Mouse (Mus musculus): ENCODE measurements around the gene Rnase13.
"Not testable (repeated sequence)": the region's sequence is repeated elsewhere in the genome, so short reads cannot be mapped to it uniquely, and the experiment has no call there.

Rnase13 gene

GRCm38 (mm10) chr14:51922571-51922865, at the start of gene Rnase13:
Rnase13 (minus strand) TSS chr14:51922773.
- DNase-seq (ENCODE audit: low read depth, low spot score): no peak

DNA sequence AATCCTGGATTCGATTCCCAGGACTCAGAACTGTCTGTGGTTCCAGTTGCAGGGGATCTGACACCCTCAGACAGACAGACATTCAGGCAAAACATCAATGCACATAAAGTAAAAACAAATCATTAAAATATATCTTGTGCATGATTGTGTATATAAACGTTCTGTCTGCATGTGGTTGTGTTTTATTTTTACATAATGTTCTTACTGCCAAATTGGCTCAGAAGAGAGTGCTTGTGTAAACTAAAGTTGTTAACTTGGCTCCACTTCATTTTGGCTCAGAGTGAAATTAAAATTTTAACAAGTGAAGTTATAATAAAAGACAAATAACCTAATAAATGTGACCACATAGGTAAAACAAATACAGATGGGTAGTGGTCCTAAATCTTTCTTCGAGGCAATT, 44.8 kb upstream of the Rnase13 start:
- no peak for DNase-seq (ENCODE audit: low read depth, low spot score)

DNA sequence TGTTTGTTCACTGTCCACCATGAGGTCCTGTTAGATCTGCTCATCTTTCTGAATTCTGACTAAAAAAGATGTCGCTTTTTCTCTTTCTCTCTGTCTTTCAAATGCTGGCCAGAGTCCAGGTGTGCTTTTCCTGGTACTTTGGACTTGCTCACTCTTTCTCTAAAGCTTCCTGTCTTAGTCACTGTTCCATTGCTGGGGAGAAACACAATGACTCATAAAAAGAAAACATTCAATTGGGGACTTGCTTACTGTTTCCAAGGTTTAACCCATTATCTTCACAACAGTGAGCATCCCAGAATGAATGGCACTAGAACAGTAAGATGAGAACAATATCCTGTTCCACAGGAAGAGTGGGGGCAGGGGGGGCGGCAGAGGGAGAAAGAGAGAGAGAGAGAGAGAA, 37.7 kb upstream of the Rnase13 start:
- DNase-seq (ENCODE audit: low read depth, low spot score): no peak

- no peak for DNase-seq (ENCODE audit: low read depth, low spot score)
These were observed 20.8 kb upstream of the Rnase13 start for GRCm38 (mm10) chr14:51943336-51943735.

DNA sequence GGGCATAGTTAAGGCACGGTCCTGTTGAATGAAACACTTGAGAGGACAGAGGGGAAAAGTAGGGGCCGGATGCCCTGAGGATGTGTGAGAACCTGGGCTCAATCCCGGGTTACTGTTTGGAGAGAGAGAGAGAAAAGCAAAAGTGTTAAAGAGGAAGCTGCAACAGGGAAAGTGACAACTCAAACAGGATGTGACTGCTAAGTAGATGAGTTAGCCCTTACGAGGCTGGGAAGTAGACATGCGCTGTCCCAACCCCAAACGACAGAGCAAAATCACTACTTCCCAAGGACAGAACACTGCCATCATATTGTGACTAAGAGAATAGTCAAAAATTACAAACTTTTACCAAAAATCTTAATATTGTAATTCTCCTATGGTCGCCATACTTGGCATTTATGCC, 19.7 kb upstream of the Rnase13 start:
- no peak for DNase-seq (ENCODE audit: low read depth, low spot score)

DNA sequence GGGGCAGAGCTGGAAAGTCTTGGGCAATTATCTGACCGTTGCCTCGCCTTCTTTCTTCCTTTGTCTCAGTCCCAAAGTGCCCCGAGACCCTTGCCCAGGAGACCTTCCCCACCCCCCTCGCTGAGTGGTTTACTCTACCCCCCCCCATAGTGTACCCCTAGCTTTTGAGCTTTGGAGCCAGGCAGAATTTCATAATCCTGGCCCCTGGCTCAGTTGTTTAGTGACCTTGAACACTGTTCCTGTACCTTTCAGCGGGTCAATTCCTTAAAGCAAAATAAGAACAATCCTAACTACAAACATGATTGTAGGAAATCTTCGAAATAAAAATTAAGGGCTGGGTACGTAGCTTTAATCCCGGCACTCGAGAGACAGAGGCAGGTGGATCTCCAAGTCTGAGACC, 19.0 kb upstream of the Rnase13 start:
- DNase-seq (ENCODE audit: low read depth, low spot score): no peak

DNA sequence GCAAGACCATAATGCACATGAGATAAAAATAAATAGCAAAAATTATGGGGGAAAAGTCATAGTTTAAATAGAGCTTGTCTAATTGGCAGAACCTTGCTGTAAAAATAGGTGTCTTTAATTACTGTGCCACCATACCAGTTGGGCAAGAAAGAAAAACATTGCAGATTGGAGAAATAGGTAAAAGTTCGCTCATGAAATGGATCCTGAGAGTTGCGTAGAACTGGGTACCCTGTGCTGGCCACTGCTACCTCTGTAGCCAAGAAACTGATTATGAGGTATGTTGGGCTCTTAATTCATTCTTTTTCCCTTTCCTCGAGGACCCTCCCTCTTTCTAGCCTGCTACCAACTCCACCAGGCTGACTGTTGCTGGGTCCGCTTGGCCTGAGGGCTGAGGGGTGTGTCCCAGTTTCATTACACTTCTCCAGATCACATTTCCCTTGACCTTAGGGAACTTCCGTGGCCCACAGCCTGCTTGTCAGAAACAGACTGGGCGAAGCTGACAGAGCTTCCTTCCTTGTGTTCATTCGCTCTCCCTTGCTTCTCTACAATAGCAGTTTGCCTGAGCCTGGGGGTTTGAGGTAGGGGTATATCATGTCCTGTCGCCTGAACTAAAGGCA, 18.5 kb upstream of the Rnase13 start:
- no peak for DNase-seq (ENCODE audit: low read depth, low spot score)

- no peak for DNase-seq (ENCODE audit: low read depth, low spot score)
These were observed 16.4 kb upstream of the Rnase13 start for GRCm38 (mm10) chr14:51939005-51939404.

DNA sequence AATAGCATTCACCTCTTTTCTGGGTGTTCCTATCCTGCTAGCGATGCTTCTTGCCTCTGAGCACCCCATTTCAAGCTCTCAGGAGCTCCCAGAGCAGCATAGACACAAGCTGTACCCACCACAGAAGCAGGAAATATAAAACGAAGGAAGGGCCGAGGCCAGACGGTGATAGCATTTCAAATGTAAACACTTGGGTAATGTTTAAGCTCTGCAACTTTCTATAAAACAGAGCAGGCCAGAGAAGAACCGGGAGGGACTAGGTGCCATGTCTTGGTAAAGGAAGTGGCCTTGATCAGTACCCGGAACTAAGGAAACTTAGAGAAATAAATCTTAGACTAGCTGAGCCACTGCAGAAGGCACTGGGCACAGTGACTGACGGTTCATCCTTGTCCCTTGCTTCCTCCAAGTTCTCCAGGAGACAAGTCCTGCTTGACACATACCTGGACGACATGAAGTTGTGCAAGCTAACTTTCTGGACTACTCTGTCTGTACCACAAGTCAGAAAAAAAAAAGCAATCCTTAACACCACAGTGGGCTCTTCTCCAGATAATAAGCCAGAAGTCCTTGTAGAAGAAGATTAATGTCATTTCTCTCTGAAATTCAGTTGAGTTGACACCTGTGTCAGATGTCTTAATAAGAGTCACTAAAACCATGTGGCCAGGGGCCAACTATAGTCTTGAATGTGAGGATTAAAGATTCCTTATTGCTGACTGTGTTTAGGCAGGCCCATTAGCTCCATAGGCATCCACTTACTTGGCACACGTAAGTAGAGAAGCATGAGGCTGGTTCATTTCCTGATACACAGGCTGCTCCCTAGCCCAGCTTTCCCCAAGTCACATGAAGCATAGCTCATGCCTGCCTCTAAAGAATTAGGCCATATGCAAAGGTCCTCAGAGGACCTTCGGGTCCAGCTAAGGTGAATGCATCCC, 9.8 kb upstream of the Rnase13 start:
- DNase-seq (ENCODE audit: low read depth, low spot score): no peak

DNA sequence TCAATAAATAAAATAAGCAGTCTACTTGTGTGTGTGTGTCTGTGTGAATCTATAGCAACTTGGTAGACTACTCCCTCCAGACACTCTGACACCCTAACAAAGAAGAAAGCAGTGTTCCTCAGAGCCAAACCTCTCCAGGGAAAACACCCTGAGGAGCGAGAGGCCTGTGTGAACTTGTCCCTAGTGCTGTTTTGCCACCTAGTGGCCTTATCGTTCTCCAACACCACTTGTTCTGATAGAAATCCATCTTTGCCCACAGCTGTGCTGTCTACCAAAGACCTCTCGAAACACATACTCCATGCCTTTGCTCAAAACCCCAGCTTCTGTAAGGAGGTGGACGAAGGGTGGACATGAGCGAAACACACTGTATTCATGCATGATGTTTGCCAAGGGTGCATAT, 8.3 kb upstream of the Rnase13 start:
- no peak for DNase-seq (ENCODE audit: low read depth, low spot score)

GRCm38 (mm10) chr14:51929968-51930367, 7.4 kb upstream of the Rnase13 start:
- no peak for DNase-seq (ENCODE audit: low read depth, low spot score)

DNA sequence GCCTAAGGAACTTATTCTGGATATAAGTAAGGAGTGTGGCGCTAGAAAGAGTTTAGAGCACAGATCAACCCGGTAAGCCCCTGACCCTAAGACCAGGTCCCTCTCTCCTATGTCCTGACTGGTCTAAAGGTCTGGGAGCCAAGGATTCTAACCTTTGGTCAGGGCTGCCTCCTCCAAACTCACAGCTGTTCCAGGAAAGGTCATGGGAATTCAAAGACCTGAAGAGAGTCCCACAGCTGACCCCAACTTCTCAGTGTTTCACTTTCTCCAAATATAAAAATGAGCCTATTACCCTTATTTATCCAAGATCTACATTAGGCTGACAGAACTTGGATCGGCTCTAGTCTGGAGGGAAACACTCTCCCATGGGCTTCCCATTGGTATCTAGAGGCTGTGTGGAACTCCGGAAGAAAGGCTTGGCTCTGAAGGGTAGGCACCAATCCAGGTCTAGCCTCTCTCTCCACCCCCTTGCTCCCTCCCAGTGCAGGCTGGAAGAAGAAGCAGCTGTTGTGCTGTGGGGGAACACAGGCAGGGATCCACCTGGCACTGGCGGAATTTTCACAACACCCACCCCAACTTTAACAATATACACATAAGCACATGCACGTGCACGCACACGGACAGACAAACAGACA, 6.9 kb upstream of the Rnase13 start:
- DNase-seq (ENCODE audit: low read depth, low spot score): no peak

DNA sequence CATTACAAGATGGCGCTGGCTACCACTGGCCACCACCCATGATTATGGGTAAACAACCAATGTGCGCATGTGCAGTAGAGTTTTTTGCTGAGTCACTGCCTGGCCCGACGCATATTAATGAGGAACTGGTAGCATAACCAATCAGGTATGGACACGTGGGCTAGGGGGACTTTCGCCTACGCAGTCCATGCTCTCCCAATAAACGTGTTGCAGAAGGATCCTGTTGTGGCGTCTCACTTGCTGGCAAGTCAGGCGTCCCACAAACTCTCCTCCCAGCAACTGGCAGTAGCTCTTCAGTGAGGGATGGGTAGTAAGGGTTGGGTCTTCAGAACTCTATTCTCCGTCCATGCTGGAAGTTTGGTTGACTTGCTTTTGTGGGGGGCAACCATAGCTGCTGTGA, 4.4 kb upstream of the Rnase13 start:
- DNase-seq (ENCODE audit: low read depth, low spot score): not testable (repeated sequence)

GRCm38 (mm10) chr14:51923492-51923891, 919 bp upstream of the Rnase13 start:
- DNase-seq (ENCODE audit: low read depth, low spot score): no peak

DNA sequence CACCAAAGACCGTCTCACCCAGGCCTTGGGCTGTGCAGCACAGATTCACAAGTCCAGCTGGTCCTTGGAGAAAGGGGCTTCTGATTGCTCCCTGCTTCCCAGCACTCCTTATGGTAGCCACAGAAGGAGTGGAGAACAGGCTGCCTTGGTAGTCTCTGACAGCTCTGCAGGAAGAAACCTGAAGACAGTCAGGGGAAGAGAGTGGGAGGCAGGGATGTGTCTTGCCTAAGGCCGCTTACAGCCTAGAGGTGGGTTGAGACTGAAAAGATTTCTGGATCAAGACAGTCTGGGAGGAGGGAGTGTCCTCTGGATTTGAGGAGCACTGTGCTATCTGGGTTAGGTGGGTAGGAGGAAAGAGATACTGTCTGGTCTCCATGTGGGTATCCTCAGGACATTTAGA, 337 bp upstream of the Rnase13 start:
- no peak for DNase-seq (ENCODE audit: low read depth, low spot score)

DNA sequence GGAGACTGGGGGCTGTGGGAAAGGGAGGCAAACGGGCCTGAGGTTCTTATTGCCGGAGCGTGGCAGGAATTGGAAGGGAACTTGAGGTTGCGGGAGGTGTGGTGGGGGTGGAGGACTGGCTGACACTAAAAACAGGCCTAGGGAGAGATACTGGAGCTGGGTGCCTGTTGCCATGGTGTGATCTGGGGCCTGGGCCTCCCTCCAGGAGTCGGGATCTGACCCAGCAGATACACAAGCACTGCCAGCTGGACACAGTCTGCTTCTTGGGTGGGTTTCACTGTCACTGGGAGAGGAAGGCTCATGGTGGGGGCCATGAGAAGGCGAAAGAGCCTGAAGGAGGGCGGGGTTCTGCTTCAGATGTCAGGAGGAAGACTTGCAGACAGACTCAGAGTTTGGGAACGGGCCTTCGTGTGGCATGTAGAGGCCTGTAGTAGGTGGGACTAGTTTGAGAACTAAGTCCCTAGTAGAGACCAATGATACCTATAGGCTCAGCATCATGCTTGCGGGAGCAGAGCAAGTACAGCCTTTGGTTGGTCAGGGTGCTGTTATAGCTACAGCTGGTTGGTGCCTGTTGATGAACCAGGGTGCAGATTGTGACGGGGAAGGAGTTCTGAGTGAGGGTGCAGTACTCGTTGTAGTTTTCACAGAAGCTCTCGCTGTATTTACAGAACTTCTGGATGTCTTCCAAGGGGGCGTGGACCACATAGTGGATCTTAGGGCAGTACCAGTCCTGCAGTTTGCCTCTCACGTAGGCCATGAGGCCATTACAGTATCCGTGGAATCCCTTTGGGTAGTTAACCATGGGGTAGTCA, 608 bp downstream of the Rnase13 start:
- DNase-seq (ENCODE audit: low read depth, low spot score): no peak

DNA sequence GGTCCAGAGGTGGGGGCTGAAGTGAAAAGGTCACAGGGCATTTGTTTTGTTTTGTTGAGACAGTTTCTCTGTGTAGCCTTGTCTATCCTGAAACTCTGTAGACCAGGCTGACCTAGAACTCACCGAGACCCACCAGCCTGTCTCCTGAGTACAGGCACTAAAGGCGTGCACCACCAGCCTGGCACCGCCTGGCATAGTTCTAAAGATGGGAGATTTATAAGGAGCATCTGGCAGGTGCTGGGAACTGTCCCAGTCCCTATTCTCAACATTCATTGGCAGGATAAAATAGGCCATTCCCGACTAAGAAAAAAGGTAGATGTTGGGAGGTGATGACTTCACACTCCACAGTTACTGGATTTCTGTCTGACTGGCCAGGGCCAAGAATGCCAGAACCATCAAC, 3.6 kb downstream of the Rnase13 start:
- DNase-seq (ENCODE audit: low read depth, low spot score): no peak

DNA sequence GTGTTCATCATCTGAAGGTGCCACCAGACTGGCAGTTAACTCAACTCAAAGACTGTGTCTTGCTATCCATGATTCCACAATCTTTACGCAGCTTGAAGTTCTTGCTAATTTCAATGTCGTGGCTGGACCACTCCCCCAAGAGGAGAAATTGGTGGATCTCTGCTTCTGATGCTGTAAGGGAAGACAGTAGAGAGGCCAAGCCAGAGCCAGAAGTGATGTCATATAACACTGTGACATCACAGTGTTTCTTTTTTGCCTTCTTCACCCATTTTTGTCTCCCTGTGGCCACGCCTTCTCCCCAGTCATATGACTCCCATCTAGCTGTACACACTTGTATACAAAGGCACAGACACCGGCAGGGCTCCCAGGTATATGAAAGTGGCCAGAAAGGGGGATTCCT, 4.4 kb downstream of the Rnase13 start, which contains the start of gene Tppp2:
Gene Tppp2, plus strand, starts transcription at position 301 of the 400 bp plus-strand sequence.
- DNase-seq (ENCODE audit: low read depth, low spot score): no peak

DNA sequence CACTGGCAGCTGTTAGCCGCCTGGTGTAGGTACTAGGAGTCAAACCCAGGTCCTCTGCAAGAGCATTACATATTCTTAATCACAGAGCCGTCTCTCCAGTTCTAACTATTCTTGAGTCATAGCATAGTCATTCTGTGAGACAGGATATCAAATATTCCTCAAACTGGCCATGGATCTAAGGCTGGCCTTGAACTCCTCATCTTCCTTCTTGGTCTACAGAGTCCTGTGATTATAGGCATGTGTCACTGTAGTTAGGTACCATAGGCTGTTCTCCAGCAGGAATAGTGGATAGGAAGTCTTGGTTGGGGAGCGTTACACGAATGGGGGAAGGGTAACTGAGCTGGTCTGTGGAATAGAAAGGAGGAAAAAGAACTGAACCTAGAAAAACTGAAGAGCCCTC, 6.0 kb downstream of the Rnase13 start:
- no peak for DNase-seq (ENCODE audit: low read depth, low spot score)

GRCm38 (mm10) chr14:51915030-51915429, 7.5 kb downstream of the Rnase13 start:
- no peak for DNase-seq (ENCODE audit: low read depth, low spot score)

- no peak for DNase-seq (ENCODE audit: low read depth, low spot score)
These were observed 8.4 kb downstream of the Rnase13 start, which contains the start of gene Ndrg2 for GRCm38 (mm10) chr14:51913960-51914762. Ndrg2 (minus strand) TSS chr14:51914158.

Data from retina, postnatal 7 days (tissue).